Mouse (Mus musculus) MEL (cell line): Measurements from ENCODE around the gene Tspan3. TPM values are rescaled to one million over a fixed set of nuclear protein-coding genes. Genes with fewer than 3 reads are reported as not detected.

Experiments
- DNase-seq: peaks from one replicate; pipeline ENCODE4 v3.0.0; 2011; ENCODE audit warnings: low read depth, low spot score
- H3K27ac ChIP-seq: 2 replicates; pipeline ENCODE4 v1.5.1; 2012; ENCODE audit warnings: low read depth, mild to moderate bottlenecking, control low read depth, low read length, moderate library complexity; ENCODE audit not compliant: control insufficient read depth
- H3K27me3 ChIP-seq, 2 experiments: fragments of 150-350 bp in 1 of 2; sonication (generic) in 1 of 2; 2 replicates each; pipeline ENCODE4 v1.6.1; 2012; ENCODE audit warnings: low read length in 2 of 2, mild to moderate bottlenecking in 2 of 2, improper control_type of control experiment in 1 of 2, moderate library complexity in 1 of 2; ENCODE audit not compliant: insufficient read depth in 2 of 2, control insufficient read depth in 1 of 2
- H3K36me3 ChIP-seq, 2 experiments: 2 replicates each; pipeline ENCODE4 v1.6.1; 2012 to 2014; ENCODE audit warnings: low read length in 2 of 2, improper control_type of control experiment in 1 of 2, inconsistent platforms in 1 of 2, mild to moderate bottlenecking in 1 of 2; ENCODE audit not compliant: insufficient read depth in 2 of 2, control insufficient read depth in 1 of 2
- H3K4me1 ChIP-seq, 2 experiments: fragments of 150-350 bp in 1 of 2; sonication (generic) in 1 of 2; 2 replicates each; pipeline ENCODE4 v1.6.1; 2012; ENCODE audit warnings: low read length in 2 of 2, improper control_type of control experiment in 1 of 2, mild to moderate bottlenecking in 1 of 2; ENCODE audit not compliant: insufficient read depth in 2 of 2, control insufficient read depth in 1 of 2
- H3K4me3 ChIP-seq, 2 experiments: fragments of 150-350 bp in 1 of 2; sonication (generic) in 1 of 2; 2 replicates each; pipeline ENCODE4 v1.5.1; 2012; ENCODE audit warnings: low read depth in 2 of 2, low read length in 2 of 2, mild to moderate bottlenecking in 2 of 2, moderate library complexity in 2 of 2, control low read depth in 1 of 2, improper control_type of control experiment in 1 of 2; ENCODE audit not compliant: control insufficient read depth in 1 of 2, insufficient read depth in 1 of 2
- H3K79me2 ChIP-seq: 2 replicates; pipeline ENCODE4 v1.6.1; 2012; ENCODE audit warnings: mild to moderate bottlenecking, low read length, moderate library complexity; ENCODE audit not compliant: control insufficient read depth, poor library complexity, insufficient read depth
- H3K9ac ChIP-seq: 2 replicates; pipeline ENCODE4 v1.6.1; 2012; ENCODE audit warnings: low read depth, mild to moderate bottlenecking, control low read depth, low read length, moderate library complexity; ENCODE audit not compliant: control insufficient read depth, poor library complexity, severe bottlenecking
- H3K9me3 ChIP-seq: fragments of 150-350 bp; sonication (generic); replicated peaks from 2 replicates; pipeline ENCODE4 v1.6.1; 2012; ENCODE audit warnings: mild to moderate bottlenecking, low read length, improper control_type of control experiment, moderate library complexity; ENCODE audit not compliant: insufficient read depth
- BHLHE40 ChIP-seq: IDR thresholded peaks from 2 replicates; pipeline ENCODE4 v1.6.1; 2012; ENCODE audit warnings: low read depth, mild to moderate bottlenecking, inconsistent platforms, low read length, improper control_type of control experiment, borderline replicate concordance
- CHD2 ChIP-seq: IDR thresholded peaks from 2 replicates; pipeline ENCODE4 v1.6.1; 2011; ENCODE audit warnings: low read length, improper control_type of control experiment
- CTCF ChIP-seq, 3 experiments: IDR thresholded peaks in 2 of 3; conservative IDR thresholded peaks in 1 of 3; 2 replicates each; pipeline ENCODE4 v1.5.1; 2011 to 2012; ENCODE audit warnings: low read length in 3 of 3, low read depth in 2 of 3, mild to moderate bottlenecking in 2 of 3, improper control_type of control experiment in 1 of 3, inconsistent platforms in 1 of 3, mixed read lengths in 1 of 3, moderate library complexity in 1 of 3; ENCODE audit not compliant: control insufficient read depth in 1 of 3, insufficient read depth in 1 of 3, poor library complexity in 1 of 3, severe bottlenecking in 1 of 3
- E2F4 ChIP-seq: IDR thresholded peaks from 2 replicates; pipeline ENCODE4 v1.6.1; 2011; ENCODE audit warnings: low read depth, low read length, improper control_type of control experiment, borderline replicate concordance
- EP300 ChIP-seq, 2 experiments: IDR thresholded peaks; 2 replicates each; pipeline ENCODE4 v1.6.1; 2011; ENCODE audit warnings: improper control_type of control experiment in 2 of 2, low read length in 2 of 2, low read depth in 1 of 2, mild to moderate bottlenecking in 1 of 2
- GATA1 ChIP-seq: IDR thresholded peaks from 2 replicates; pipeline ENCODE4 v1.6.1; 2011; ENCODE audit warnings: low read depth, low read length, improper control_type of control experiment
- HCFC1 ChIP-seq: IDR thresholded peaks from 2 replicates; pipeline ENCODE4 v1.6.1; 2012; ENCODE audit warnings: low read depth, mild to moderate bottlenecking, inconsistent platforms, low read length, improper control_type of control experiment, moderate library complexity
- JUND ChIP-seq: IDR thresholded peaks from 2 replicates; pipeline ENCODE4 v1.6.1; 2011; ENCODE audit warnings: low read depth, mild to moderate bottlenecking, improper control_type of control experiment, low read length
- KAT2A ChIP-seq: conservative IDR thresholded peaks from 2 replicates; pipeline ENCODE4 v1.6.1; 2012; ENCODE audit warnings: low read depth, low read length, improper control_type of control experiment, inconsistent platforms
- MAFK ChIP-seq: IDR thresholded peaks from 2 replicates; pipeline ENCODE4 v1.6.1; 2011; ENCODE audit warnings: low read depth, mild to moderate bottlenecking, low read length, improper control_type of control experiment, borderline replicate concordance
- MAX ChIP-seq: IDR thresholded peaks from 2 replicates; pipeline ENCODE4 v1.6.1; 2011; ENCODE audit warnings: low read length, improper control_type of control experiment
- MAZ ChIP-seq: IDR thresholded peaks from 2 replicates; pipeline ENCODE4 v1.6.1; 2012; ENCODE audit warnings: low read depth, mild to moderate bottlenecking, inconsistent platforms, low read length, improper control_type of control experiment
- MYB ChIP-seq: IDR thresholded peaks from 2 replicates; pipeline ENCODE4 v1.6.1; 2011; ENCODE audit warnings: mild to moderate bottlenecking, low read depth, low read length, improper control_type of control experiment
- POLR2AphosphoS5 ChIP-seq: IDR thresholded peaks from 2 replicates; pipeline ENCODE4 v1.6.1; 2012; ENCODE audit warnings: low read depth, borderline replicate concordance, mild to moderate bottlenecking, inconsistent platforms, low read length, moderate library complexity, mixed read lengths
- RCOR1 ChIP-seq: IDR thresholded peaks from 2 replicates; pipeline ENCODE4 v1.6.1; 2012; ENCODE audit warnings: low read depth, mild to moderate bottlenecking, inconsistent platforms, low read length, improper control_type of control experiment
- SIN3A ChIP-seq: IDR thresholded peaks from 2 replicates; pipeline ENCODE4 v1.6.1; 2012; ENCODE audit warnings: low read length, improper control_type of control experiment, inconsistent platforms
- TAL1 ChIP-seq: IDR thresholded peaks from 2 replicates; pipeline ENCODE4 v1.6.1; 2012; ENCODE audit warnings: mild to moderate bottlenecking, inconsistent platforms, low read length, moderate library complexity, mixed read lengths
- TBP ChIP-seq: IDR thresholded peaks from 2 replicates; pipeline ENCODE4 v1.8.0; 2011; ENCODE audit warnings: low read depth, low read length, improper control_type of control experiment
- TCF12 ChIP-seq: IDR thresholded peaks from 2 replicates; pipeline ENCODE4 v1.6.1; 2014; ENCODE audit warnings: low read depth, mild to moderate bottlenecking, inconsistent platforms, low read length, improper control_type of control experiment, moderate library complexity
- ZNF384 ChIP-seq: IDR thresholded peaks from 2 replicates; pipeline ENCODE4 v1.6.1; 2012; ENCODE audit warnings: low read depth, mild to moderate bottlenecking, inconsistent platforms, low read length, improper control_type of control experiment
- polyA plus RNA-seq, 2 experiments: library from polyadenylated mRNA; stranded (reverse) in 1 of 2; unstranded in 1 of 2; fragments of >175 nt in 1 of 2; fragments of >200 nt in 1 of 2; gene quantifications; 2 replicates each; pipeline versions ENCODE4 v1.2.1 to v1.2.4; 2012; ENCODE audit warnings: low replicate concordance in 2 of 2, low read depth in 1 of 2; ENCODE audit not compliant: insufficient read length in 2 of 2, insufficient read depth in 1 of 2, missing spikeins in 1 of 2
- total RNA-seq: library from RNA; depleted of rRNA; stranded (reverse); fragments of 300-350 nt; gene quantifications from 2 replicates; pipeline ENCODE4 v1.2.3, GENCODE M21; 2012

Gene Tspan3
- total and polyA plus RNA-seq, 3 experiments = 49.5 to 87.3 (median 62.6) TPM

GRCm38 (mm10) chr9:56100041-56100522, 65.2 kb downstream of the Tspan3 start:
- Histone ChIP-seq H3K4me1 (peaks cover 0 to 3% of the 10 kb centered on the region in 2 experiments; a peak in 2 of 4 replicates), H3K79me2 (no peaks in the 10 kb centered on the region)
- TF ChIP-seq E2F4 = no peak
- no peak for TF ChIP-seq BHLHE40
- TF ChIP-seq POLR2AphosphoS5 = no peak
- no peak for TF ChIP-seq EP300 (IDR thresholded peaks at IDR 0.05; ENCODE audit: low read depth in 1 of 2, low read length in 2 of 2)
- TF ChIP-seq TBP = no peak
- TF ChIP-seq RCOR1 = no peak
- no peak for TF ChIP-seq ZNF384
- TF ChIP-seq HCFC1 = no peak
- TF ChIP-seq CHD2 = no peak
- TF ChIP-seq TAL1 = no peak
- TF ChIP-seq JUND = no peak
- no peak for TF ChIP-seq KAT2A
- TF ChIP-seq SIN3A = no peak
- TF ChIP-seq MAZ = no peak
- TF ChIP-seq MAFK = no peak
- no peak for TF ChIP-seq MYB
- TF ChIP-seq, all 39 proteins: peak for 0
- no peak overlapping the region for H3K27ac ChIP-seq
- no peak overlapping the region for H3K9ac ChIP-seq
- no peaks in the 10 kb centered on the region for H3K36me3 ChIP-seq
- no peaks in the 10 kb centered on the region for H3K27me3 ChIP-seq
- no peaks in the 10 kb centered on the region for H3K9me3 ChIP-seq
- no peak overlapping the region for H3K4me3 ChIP-seq
- DNase-seq = peak; percentile 36

DNA sequence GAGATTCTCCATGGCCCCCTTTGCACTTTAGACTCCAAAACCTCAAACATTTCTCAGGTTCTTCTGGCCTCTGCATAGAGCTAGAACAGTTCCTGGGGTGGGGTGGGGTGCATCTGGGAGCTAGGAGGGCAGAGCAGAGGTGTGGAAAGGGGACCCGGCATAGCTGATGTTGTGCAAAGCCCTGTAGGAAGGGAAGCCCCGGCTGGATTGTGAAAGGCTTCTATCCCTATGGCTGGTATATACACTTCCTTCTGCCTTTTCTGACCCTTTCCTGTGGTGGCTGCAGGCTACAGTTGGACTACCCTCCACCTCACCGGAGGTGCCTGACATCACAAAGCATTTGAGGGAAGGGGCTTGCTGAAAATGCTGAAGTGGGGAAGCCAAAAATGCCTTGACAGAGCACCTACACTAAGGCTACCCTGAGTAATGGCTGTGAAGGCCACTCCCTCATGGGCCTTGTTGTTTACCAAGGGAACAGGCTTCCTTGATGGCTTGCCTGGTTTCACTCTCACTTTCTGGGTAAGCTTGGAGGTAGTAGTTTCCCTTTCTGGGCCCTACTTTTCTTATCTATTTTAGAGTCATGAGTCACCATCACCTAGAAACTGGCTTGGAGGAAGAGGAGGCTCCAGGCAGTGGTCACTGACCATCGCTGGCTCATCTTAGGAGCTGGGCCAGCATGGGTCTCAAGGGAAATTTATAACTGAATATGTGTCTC, 67.5 kb downstream of the Tspan3 start:
- TF ChIP-seq GATA1 = 0 out of 2 replicates have a peak, but pooled peaks have one; percentile 10
- no peak for TF ChIP-seq CTCF (IDR thresholded peaks at IDR 0.05 in 2 of 3, conservative IDR thresholded peaks at IDR 0.05 in 1 of 3; ENCODE audit: control insufficient read depth in 1 of 3, insufficient read depth in 1 of 3, low read depth in 2 of 3, low read length in 3 of 3, poor library complexity in 1 of 3, severe bottlenecking in 1 of 3)
- TF ChIP-seq RCOR1 = no peak
- TF ChIP-seq MAFK = no peak
- TF ChIP-seq EP300 (IDR thresholded peaks at IDR 0.05; ENCODE audit: low read depth in 1 of 2, low read length in 2 of 2) = no peak
- TF ChIP-seq TCF12 = no peak
- no peak for TF ChIP-seq MAX
- Histone ChIP-seq H3K4me3 (no peak overlapping the region), H3K27me3 (no peaks in the 10 kb centered on the region), H3K27ac (no peak overlapping the region), H3K36me3 (no peaks in the 10 kb centered on the region), H3K79me2 (no peaks in the 10 kb centered on the region), H3K9ac (no peak overlapping the region), H3K9me3 (no peaks in the 10 kb centered on the region), H3K4me1 (no peaks in the 10 kb centered on the region; a peak in 1 of 4 replicates)
- DNase-seq = no peak
